Mouse (Mus musculus): Measurements from ENCODE around the gene Kcnh1. TPM values are rescaled to one million over a fixed set of nuclear protein-coding genes. Genes with fewer than 3 reads are reported as not detected.
A peak's percentile ranks its signal among the peaks of the same experiment; 100 is the strongest.

The Kcnh1 gene
- polyA plus RNA-seq, 1 experiment from 2014 or later: 3.5 TPM

DNA sequence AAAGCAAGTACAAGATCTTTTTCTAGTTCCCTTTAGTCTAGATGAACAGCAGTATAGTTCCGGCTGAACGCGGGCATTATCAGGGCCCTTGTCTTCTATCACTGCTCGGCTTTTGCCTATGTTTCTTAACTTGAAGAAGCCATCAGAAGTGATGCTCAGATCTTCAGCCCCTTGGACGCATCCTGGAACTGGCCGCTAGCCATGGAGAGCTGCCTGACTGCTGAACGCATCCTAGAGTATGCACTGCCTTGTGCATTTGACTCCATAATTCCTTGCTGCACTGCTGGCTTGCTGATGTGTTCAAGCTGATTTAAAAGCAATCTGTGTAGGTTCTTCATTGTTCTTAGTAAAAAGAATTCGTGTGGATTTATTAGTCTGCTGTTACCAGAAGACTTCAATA lies 97.9 kb downstream of the Kcnh1 start:
- 0 out of 2 replicates have a peak overlapping the region, but pooled peaks have one; percentile 19 for H3K27ac ChIP-seq (ENCODE audit: low read depth, low read length)
- 82% methylated on average over 8 of the region's 8 CpGs for WGBS
- no peaks in the 10 kb centered on the region for H3K27me3 ChIP-seq (replicated peaks; ENCODE audit: control insufficient read depth, insufficient read depth, low read length)
- no peaks in the 10 kb centered on the region for H3K4me1 ChIP-seq (ENCODE audit: control insufficient read depth, insufficient read depth, low read depth, low read length)
- no peaks in the 10 kb centered on the region for H3K36me3 ChIP-seq (ENCODE audit: control insufficient read depth, insufficient read depth, low read length)
- no peak for ATAC-seq
- no peaks in the 10 kb centered on the region for H3K9me3 ChIP-seq (ENCODE audit: control insufficient read depth, low read length)
- H3K4me3 ChIP-seq (ENCODE audit: low read length): no peak overlapping the region
- H3K9ac ChIP-seq (ENCODE audit: low read depth, low read length): no peak overlapping the region
- H3K4me2 ChIP-seq (ENCODE audit: low read length): no peak overlapping the region

DNA sequence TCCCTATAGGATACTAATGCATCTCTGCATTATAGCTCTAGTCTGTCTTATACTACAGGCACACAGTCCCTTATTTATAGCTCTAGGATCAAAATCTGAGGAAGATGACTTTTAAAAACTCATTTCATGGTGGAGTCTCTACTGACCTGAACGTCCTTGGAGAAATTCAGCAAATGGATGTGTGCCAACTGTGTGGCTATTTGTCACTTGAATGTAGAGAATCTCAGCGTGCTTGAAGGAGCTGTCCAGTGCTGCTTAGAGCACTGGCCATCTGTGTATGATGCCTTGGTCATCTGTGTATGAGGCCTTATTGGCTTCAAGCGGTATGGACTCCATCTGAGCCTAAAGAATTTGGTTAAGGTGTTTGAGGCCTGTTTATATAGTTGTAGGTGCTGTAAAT lies 100.7 kb downstream of the Kcnh1 start:
- ATAC-seq: no peak
- Histone ChIP-seq H3K27ac (ENCODE audit: low read depth, low read length) (no peak overlapping the region), H3K4me2 (ENCODE audit: low read length) (no peak overlapping the region), H3K4me1 (ENCODE audit: control insufficient read depth, insufficient read depth, low read depth, low read length) (no peaks in the 10 kb centered on the region), H3K36me3 (ENCODE audit: control insufficient read depth, insufficient read depth, low read length) (no peaks in the 10 kb centered on the region), H3K9ac (ENCODE audit: low read depth, low read length) (no peak overlapping the region), H3K9me3 (ENCODE audit: control insufficient read depth, low read length) (no peaks in the 10 kb centered on the region), H3K27me3 (replicated peaks; ENCODE audit: control insufficient read depth, insufficient read depth, low read length) (no peaks in the 10 kb centered on the region), H3K4me3 (ENCODE audit: low read length) (no peak overlapping the region)
- 55% methylated on average over 3 of the region's 3 CpGs for WGBS

DNA sequence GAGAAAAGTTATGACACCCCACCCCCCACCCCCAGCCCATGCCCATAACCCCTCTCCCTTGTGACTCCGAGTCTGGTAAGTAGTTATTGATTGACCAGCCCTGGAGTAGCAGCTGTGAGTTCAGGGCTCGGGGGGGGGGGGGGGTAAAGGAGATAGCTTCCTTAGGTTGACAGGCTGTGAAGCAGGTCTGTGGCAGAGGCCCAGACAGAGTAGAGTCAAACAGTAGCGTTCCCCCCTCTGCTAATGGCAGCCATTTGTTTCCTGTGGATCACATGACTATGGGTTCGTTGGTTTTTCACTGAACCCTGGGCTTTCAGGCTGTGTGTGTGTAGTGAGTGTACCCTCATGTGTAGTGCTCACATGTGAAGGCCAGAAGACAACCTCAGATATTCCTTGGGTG lies 102.8 kb downstream of the Kcnh1 start:
- Histone ChIP-seq H3K9me3 (ENCODE audit: control insufficient read depth, low read length) (no peaks in the 10 kb centered on the region), H3K4me3 (ENCODE audit: low read length) (no peak overlapping the region), H3K27me3 (replicated peaks; ENCODE audit: control insufficient read depth, insufficient read depth, low read length) (no peaks in the 10 kb centered on the region), H3K4me1 (ENCODE audit: control insufficient read depth, insufficient read depth, low read depth, low read length) (no peaks in the 10 kb centered on the region), H3K9ac (ENCODE audit: low read depth, low read length) (no peak overlapping the region), H3K27ac (ENCODE audit: low read depth, low read length) (no peak overlapping the region), H3K4me2 (ENCODE audit: low read length) (no peak overlapping the region), H3K36me3 (ENCODE audit: control insufficient read depth, insufficient read depth, low read length) (no peaks in the 10 kb centered on the region)
- WGBS: 60% methylated on average over 4 of the region's 4 CpGs
- ATAC-seq: no peak

DNA sequence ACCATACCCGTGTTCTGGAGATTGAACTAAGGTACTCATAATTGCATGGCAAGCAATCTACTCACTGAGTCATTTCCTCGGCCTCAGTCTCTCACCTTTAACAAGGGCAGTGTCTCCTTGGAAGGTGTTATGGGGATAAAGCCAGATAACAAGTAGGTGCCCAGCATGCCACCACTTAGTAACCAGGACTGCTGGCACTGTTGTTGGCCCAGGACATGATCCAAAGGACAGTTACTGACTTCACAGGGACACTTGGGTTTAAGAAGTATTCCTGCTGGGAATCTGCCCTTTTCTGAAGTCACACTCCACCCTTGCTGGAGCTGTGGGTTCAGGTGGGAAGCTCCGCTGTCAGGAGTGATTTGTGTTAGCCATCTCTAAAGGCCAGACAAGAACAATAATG lies 103.3 kb downstream of the Kcnh1 start:
- H3K4me3 ChIP-seq (ENCODE audit: low read length): no peak overlapping the region
- H3K4me1 ChIP-seq (ENCODE audit: control insufficient read depth, insufficient read depth, low read depth, low read length): no peaks in the 10 kb centered on the region
- no peak overlapping the region for H3K9ac ChIP-seq (ENCODE audit: low read depth, low read length)
- no peaks in the 10 kb centered on the region for H3K36me3 ChIP-seq (ENCODE audit: control insufficient read depth, insufficient read depth, low read length)
- H3K9me3 ChIP-seq (ENCODE audit: control insufficient read depth, low read length): no peaks in the 10 kb centered on the region
- no peak overlapping the region for H3K27ac ChIP-seq (ENCODE audit: low read depth, low read length)
- WGBS: 89% methylated on average over 3 of the region's 3 CpGs
- H3K4me2 ChIP-seq (ENCODE audit: low read length): no peak overlapping the region
- ATAC-seq: no peak
- no peaks in the 10 kb centered on the region for H3K27me3 ChIP-seq (replicated peaks; ENCODE audit: control insufficient read depth, insufficient read depth, low read length)

DNA sequence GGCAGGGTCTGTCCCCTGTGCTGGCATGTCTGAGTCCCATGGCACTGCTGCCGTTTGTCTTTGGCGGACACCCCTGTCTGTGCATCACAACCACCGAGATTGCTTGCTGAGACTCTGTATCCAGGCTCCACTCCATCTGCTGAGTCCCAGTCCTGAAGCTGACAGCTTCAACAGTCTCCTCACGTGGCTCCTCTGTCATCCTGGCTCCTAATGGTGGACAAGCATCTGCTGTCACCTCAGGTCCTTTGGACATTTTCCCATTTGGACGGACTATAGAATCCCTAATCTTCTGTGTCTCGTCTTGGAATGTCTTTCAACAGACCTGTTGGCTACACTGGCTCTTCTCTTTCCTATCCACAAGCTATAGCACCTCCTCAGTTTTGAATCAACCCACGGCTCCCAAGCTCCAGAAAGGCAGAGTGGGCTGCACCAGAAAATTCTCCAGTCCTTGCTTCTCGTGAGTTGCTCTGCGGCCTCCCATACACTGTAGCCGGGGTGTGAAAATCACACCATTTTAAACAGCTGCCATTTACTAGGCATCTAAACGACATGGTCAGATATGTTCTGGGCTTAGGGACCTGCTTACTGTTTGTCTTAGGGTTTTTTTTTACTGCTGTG lies 104.8 kb downstream of the Kcnh1 start:
- H3K4me1 ChIP-seq (ENCODE audit: control insufficient read depth, insufficient read depth, low read depth, low read length): peaks cover 3% of the 10 kb centered on the region; the same call in 1 of the 2 replicates
- no peak for ATAC-seq
- no peaks in the 10 kb centered on the region for H3K9me3 ChIP-seq (ENCODE audit: control insufficient read depth, low read length)
- WGBS: 78% methylated on average over 11 of the region's 11 CpGs
- no peak overlapping the region for H3K4me3 ChIP-seq (ENCODE audit: low read length)
- no peaks in the 10 kb centered on the region for H3K36me3 ChIP-seq (ENCODE audit: control insufficient read depth, insufficient read depth, low read length)
- no peaks in the 10 kb centered on the region for H3K27me3 ChIP-seq (replicated peaks; ENCODE audit: control insufficient read depth, insufficient read depth, low read length)
- no peak overlapping the region for H3K27ac ChIP-seq (ENCODE audit: low read depth, low read length)
- H3K4me2 ChIP-seq (ENCODE audit: low read length): no peak overlapping the region
- H3K9ac ChIP-seq (ENCODE audit: low read depth, low read length): no peak overlapping the region

DNA sequence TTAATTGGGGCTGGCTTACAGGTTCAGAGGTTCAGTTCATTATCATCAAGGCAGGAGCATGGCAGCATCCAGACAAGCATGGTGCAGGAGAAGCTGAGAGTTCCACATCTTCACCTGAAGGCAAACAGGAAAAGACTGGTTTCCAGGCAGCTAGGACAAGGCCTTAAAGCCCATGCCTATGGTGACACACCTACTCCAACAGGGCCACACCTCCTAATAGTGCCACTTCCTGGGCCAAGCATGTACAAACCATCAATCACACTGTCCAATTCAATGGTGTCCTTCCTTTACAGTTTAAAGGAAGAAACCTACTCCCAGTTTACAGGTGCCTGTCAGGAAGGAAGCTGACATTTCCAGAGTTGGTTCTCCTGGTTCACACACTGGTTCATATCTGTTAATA lies 105.3 kb downstream of the Kcnh1 start:
- ATAC-seq: no peak
- H3K9me3 ChIP-seq (ENCODE audit: control insufficient read depth, low read length): no peaks in the 10 kb centered on the region

DNA sequence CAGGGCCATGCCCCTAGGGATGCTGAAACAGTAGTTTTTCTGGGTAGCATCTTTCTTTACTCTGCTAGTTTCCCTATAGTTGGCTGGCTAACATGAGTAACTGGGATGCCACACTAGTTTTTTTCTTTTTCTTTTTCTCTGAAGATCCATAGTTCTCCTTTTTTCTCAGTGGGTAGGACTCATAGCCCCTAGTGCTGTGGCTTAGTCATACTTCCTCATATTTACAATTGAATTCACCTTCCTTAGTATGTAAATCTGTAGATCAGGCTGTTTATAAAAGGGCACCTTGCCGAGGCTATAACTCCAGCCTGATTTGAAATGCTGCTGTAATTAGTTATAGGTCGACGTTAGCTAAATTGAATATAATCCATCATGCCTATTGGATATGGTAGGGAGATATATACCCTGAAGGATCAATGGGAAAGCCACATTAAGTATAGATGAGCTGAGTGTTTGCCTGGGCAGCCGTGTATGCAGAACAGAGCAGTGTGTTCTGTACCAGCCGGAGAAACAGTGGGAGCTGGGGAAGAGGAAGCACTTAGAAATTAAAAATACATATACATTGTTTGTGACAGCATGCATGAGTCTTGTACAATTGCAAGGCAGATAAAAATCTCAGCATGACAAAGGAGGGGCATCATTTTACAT lies 107.0 kb downstream of the Kcnh1 start:
- WGBS: 56% methylated on average over 5 of the region's 5 CpGs
- H3K9ac ChIP-seq (ENCODE audit: low read depth, low read length): no peak overlapping the region
- H3K4me2 ChIP-seq (ENCODE audit: low read length): no peak overlapping the region
- H3K27me3 ChIP-seq (replicated peaks; ENCODE audit: control insufficient read depth, insufficient read depth, low read length): no peaks in the 10 kb centered on the region
- H3K4me3 ChIP-seq (ENCODE audit: low read length): no peak overlapping the region
- no peaks in the 10 kb centered on the region for H3K36me3 ChIP-seq (ENCODE audit: control insufficient read depth, insufficient read depth, low read length)
- H3K9me3 ChIP-seq (ENCODE audit: control insufficient read depth, low read length): no peaks in the 10 kb centered on the region
- H3K27ac ChIP-seq (ENCODE audit: low read depth, low read length): no peak overlapping the region
- H3K4me1 ChIP-seq (ENCODE audit: control insufficient read depth, insufficient read depth, low read depth, low read length): peaks cover 3% of the 10 kb centered on the region; the same call in 1 of the 2 replicates
- peak; percentile 52; the same call in 1 of the 2 replicates for ATAC-seq

More for the DNA sequence above, 105.3 kb downstream of the Kcnh1 start:
- Histone ChIP-seq H3K4me1 (ENCODE audit: control insufficient read depth, insufficient read depth, low read depth, low read length) (peaks cover 3% of the 10 kb centered on the region; the same call in 1 of the 2 replicates), H3K4me2 (ENCODE audit: low read length) (no peak overlapping the region), H3K27ac (ENCODE audit: low read depth, low read length) (no peak overlapping the region), H3K27me3 (replicated peaks; ENCODE audit: control insufficient read depth, insufficient read depth, low read length) (no peaks in the 10 kb centered on the region), H3K4me3 (ENCODE audit: low read length) (no peak overlapping the region), H3K36me3 (ENCODE audit: control insufficient read depth, insufficient read depth, low read length) (no peaks in the 10 kb centered on the region), H3K9ac (ENCODE audit: low read depth, low read length) (no peak overlapping the region)

GRCm38 (mm10) chr1:192300417-192300816 lies 109.8 kb downstream of the Kcnh1 start:
- H3K4me1 ChIP-seq (ENCODE audit: control insufficient read depth, insufficient read depth, low read depth, low read length): peaks cover 3% of the 10 kb centered on the region; the same call in 1 of the 2 replicates
- no peak for ATAC-seq
- no peaks in the 10 kb centered on the region for H3K9me3 ChIP-seq (ENCODE audit: control insufficient read depth, low read length)
- H3K27me3 ChIP-seq (replicated peaks; ENCODE audit: control insufficient read depth, insufficient read depth, low read length): no peaks in the 10 kb centered on the region
- 59% methylated on average over 7 of the region's 7 CpGs for WGBS
- H3K36me3 ChIP-seq (ENCODE audit: control insufficient read depth, insufficient read depth, low read length): no peaks in the 10 kb centered on the region
- H3K4me3 ChIP-seq (ENCODE audit: low read length): no peak overlapping the region
- no peak overlapping the region for H3K4me2 ChIP-seq (ENCODE audit: low read length)
- H3K9ac ChIP-seq (ENCODE audit: low read depth, low read length): no peak overlapping the region
- no peak overlapping the region for H3K27ac ChIP-seq (ENCODE audit: low read depth, low read length)

DNA sequence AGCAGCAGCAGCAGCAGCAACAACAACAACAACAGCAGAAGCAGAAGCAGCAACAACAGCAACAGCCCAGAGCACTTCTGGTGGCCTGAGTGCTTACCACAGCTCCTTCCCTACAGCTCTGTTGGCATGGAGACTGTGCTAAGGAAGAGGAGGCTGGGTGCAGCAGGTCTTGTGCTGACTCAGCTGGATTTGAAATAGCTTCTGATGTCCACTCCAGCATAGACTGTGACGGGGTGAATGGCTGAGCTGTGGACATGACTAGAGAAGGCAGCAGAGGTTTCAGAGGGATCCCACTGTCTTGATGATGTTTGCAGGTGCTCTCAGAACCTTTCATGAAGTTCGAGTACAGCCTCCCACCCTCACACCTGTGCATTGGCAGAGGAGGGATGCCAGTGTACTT lies 113.0 kb downstream of the Kcnh1 start:
- Histone ChIP-seq H3K27ac (ENCODE audit: low read depth, low read length) (no peak overlapping the region), H3K4me1 (ENCODE audit: control insufficient read depth, insufficient read depth, low read depth, low read length) (peaks cover 3% of the 10 kb centered on the region; the same call in 1 of the 2 replicates), H3K9me3 (ENCODE audit: control insufficient read depth, low read length) (no peaks in the 10 kb centered on the region), H3K4me3 (ENCODE audit: low read length) (no peak overlapping the region), H3K36me3 (ENCODE audit: control insufficient read depth, insufficient read depth, low read length) (no peaks in the 10 kb centered on the region), H3K27me3 (replicated peaks; ENCODE audit: control insufficient read depth, insufficient read depth, low read length) (no peaks in the 10 kb centered on the region), H3K4me2 (ENCODE audit: low read length) (no peak overlapping the region), H3K9ac (ENCODE audit: low read depth, low read length) (no peak overlapping the region)
- 72% methylated on average over 2 of the region's 2 CpGs for WGBS
- no peak for ATAC-seq
